8 mouse cellular contexts compared by ENCODE assay signal in genomic region chr19:41982791-41983150, GRCm38 (mm10). TPM values are rescaled to one million over a fixed set of nuclear protein-coding genes. Genes with fewer than 3 reads are reported as not detected.
DNase-seq lines count a peak whose midpoint lies in the region; ATAC-seq lines count a peak whose summit lies in the region.

No protein-coding gene starts in this region.

- peak overlapping the region; percentile 84; the same call in 1 of the 2 replicates for H3K27ac ChIP-seq in kidney, embryonic 14.5 days (ENCODE audit: low read depth, low read length)
- H3K27ac ChIP-seq in heart, embryonic 15.5 days, result peak overlapping the region; percentile 95
- H3K27ac ChIP-seq in lung, embryonic 16.5 days (ENCODE audit: low read length), result no peak overlapping the region; the same call in 1 of the 2 replicates

- no peak for DNase-seq in kidney, postnatal 10 days
- DNase-seq in MEL-GATA-1-ER (ENCODE audit: extremely low read depth, low read depth), result peak; percentile 41
- DNase-seq in spleen, postnatal 14 days (ENCODE audit: low spot score in 2 of 2), result no peak
- no peak for DNase-seq in layer of hippocampus, postnatal 25 days (ENCODE audit: extremely low spot score in 1 of 2, low spot score in 1 of 2)

- under 1% methylated on average over 4 of the region's 4 CpGs for WGBS in kidney, embryonic 14.5 days
- WGBS in heart, embryonic 15.5 days, result 8% methylated on average over 4 of the region's 4 CpGs
- WGBS in lung, embryonic 16.5 days, result 3% methylated on average over 4 of the region's 4 CpGs

- peak overlapping the region; percentile 77 for H3K4me3 ChIP-seq in kidney, embryonic 14.5 days (ENCODE audit: low read length)
- peak overlapping the region; percentile 67 for H3K4me3 ChIP-seq in heart, embryonic 15.5 days
- H3K4me3 ChIP-seq in lung, embryonic 16.5 days (ENCODE audit: low read length), result peak overlapping the region; percentile 96

- H3K4me1 ChIP-seq in kidney, embryonic 14.5 days (ENCODE audit: control insufficient read depth, insufficient read depth, low read length), result 0 out of 2 replicates have a peak, but pooled peaks cover 3% of the 10 kb centered on the region
- H3K4me1 ChIP-seq in heart, embryonic 15.5 days (replicated peaks), result peaks cover 23% of the 10 kb centered on the region
- H3K4me1 ChIP-seq in lung, embryonic 16.5 days (replicated peaks; ENCODE audit: control insufficient read depth, insufficient read depth, low read length), result peaks cover 22% of the 10 kb centered on the region

- no peaks in the 10 kb centered on the region for H3K27me3 ChIP-seq in kidney, embryonic 14.5 days (ENCODE audit: control insufficient read depth, insufficient read depth, low read length)
- H3K27me3 ChIP-seq in heart, embryonic 15.5 days, result no peaks in the 10 kb centered on the region
- H3K27me3 ChIP-seq in lung, embryonic 16.5 days (ENCODE audit: control insufficient read depth, insufficient read depth, low read depth, low read length), result peaks cover 3% of the 10 kb centered on the region; the same call in 1 of the 2 replicates

- H3K9ac ChIP-seq in kidney, embryonic 14.5 days (ENCODE audit: low read depth, low read length), result peak overlapping the region; percentile 92
- peak overlapping the region; percentile 93 for H3K9ac ChIP-seq in heart, embryonic 15.5 days
- peak overlapping the region; percentile 88 for H3K9ac ChIP-seq in lung, embryonic 16.5 days (ENCODE audit: low read length)

- no peaks in the 10 kb centered on the region for H3K9me3 ChIP-seq in kidney, embryonic 14.5 days (ENCODE audit: control insufficient read depth, low read length)
- H3K9me3 ChIP-seq in heart, embryonic 15.5 days (replicated peaks), result no peaks in the 10 kb centered on the region
- no peaks in the 10 kb centered on the region for H3K9me3 ChIP-seq in lung, embryonic 16.5 days (ENCODE audit: control insufficient read depth, low read length)

- peak overlapping the region; percentile 88 for H3K4me2 ChIP-seq in kidney, embryonic 14.5 days (replicated peaks; ENCODE audit: low read depth, low read length)
- peak overlapping the region; percentile 89 for H3K4me2 ChIP-seq in heart, embryonic 15.5 days
- peak overlapping the region; percentile 92 for H3K4me2 ChIP-seq in lung, embryonic 16.5 days (ENCODE audit: low read depth, low read length)

- no peaks in the 10 kb centered on the region for H3K36me3 ChIP-seq in kidney, embryonic 14.5 days (ENCODE audit: control insufficient read depth, insufficient read depth, low read length)
- no peaks in the 10 kb centered on the region for H3K36me3 ChIP-seq in heart, embryonic 15.5 days
- H3K36me3 ChIP-seq in lung, embryonic 16.5 days (ENCODE audit: control insufficient read depth, insufficient read depth, low read length), result no peaks in the 10 kb centered on the region

- no peak for ATAC-seq in kidney, embryonic 14.5 days (ENCODE audit: low FRiP score, low TSS enrichment)
- no peak for ATAC-seq in heart, embryonic 15.5 days (replicated peaks; ENCODE audit: insufficient number of reproducible peaks, insufficient read depth, low FRiP score, low read depth)
- ATAC-seq in lung, embryonic 16.5 days (ENCODE audit: low read depth), result no peak
- no peak for ATAC-seq in frontal cortex, adult (ENCODE audit: low TSS enrichment)

RNA-seq across cellular contexts. Expression of gene Ubtd1, which starts 1.2 kb away (rescaled TPM):
- 23.1 and 29.8 TPM in 2 replicates for polyA plus RNA-seq in kidney, embryonic 14.5 days (2014; fragmentation: Nextera tagmentation; extraction: Ambion mirVana)
- 14.6 and 18.0 TPM in 2 replicates for polyA plus RNA-seq in heart, embryonic 15.5 days (2015; fragmentation: Nextera tagmentation; extraction: Ambion mirVana)
- 13.8 and 14.5 TPM in 2 replicates for polyA plus RNA-seq in lung, embryonic 16.5 days (2015; fragmentation: Nextera tagmentation; extraction: Ambion mirVana)
- total RNA-seq in layer of hippocampus, postnatal 25 days (2021), result 10 to 100 TPM; 13.7 to 14.0 TPM

RNA-seq across cellular contexts. Expression of gene Mms19, which starts 1.8 kb away (rescaled TPM):
- 33.4 and 42.3 TPM in 2 replicates for polyA plus RNA-seq in kidney, embryonic 14.5 days (2014; fragmentation: Nextera tagmentation; extraction: Ambion mirVana)
- polyA plus RNA-seq in heart, embryonic 15.5 days (2015; fragmentation: Nextera tagmentation; extraction: Ambion mirVana), result 19.7 and 22.5 TPM in 2 replicates
- polyA plus RNA-seq in lung, embryonic 16.5 days (2015; fragmentation: Nextera tagmentation; extraction: Ambion mirVana), result 30.2 and 31.8 TPM in 2 replicates
- 10 to 100 TPM; 28.6 to 42.0 TPM for total RNA-seq in layer of hippocampus, postnatal 25 days (2021)

RNA-seq across cellular contexts. Expression of gene Zdhhc16, which starts 49.5 kb away (rescaled TPM):
- 60.9 and 68.9 TPM in 2 replicates for polyA plus RNA-seq in kidney, embryonic 14.5 days (2014; fragmentation: Nextera tagmentation; extraction: Ambion mirVana)
- 46.5 and 62.7 TPM in 2 replicates for polyA plus RNA-seq in heart, embryonic 15.5 days (2015; fragmentation: Nextera tagmentation; extraction: Ambion mirVana)
- 82.3 and 84.4 TPM in 2 replicates for polyA plus RNA-seq in lung, embryonic 16.5 days (2015; fragmentation: Nextera tagmentation; extraction: Ambion mirVana)
- total RNA-seq in layer of hippocampus, postnatal 25 days (2021), result 10 to 100 TPM; 46.4 to 50.9 TPM

RNA-seq across cellular contexts. Expression of gene Exosc1, which starts 49.5 kb away (rescaled TPM):
- polyA plus RNA-seq in kidney, embryonic 14.5 days (2014; fragmentation: Nextera tagmentation; extraction: Ambion mirVana), result 90.8 and 99.0 TPM in 2 replicates
- polyA plus RNA-seq in heart, embryonic 15.5 days (2015; fragmentation: Nextera tagmentation; extraction: Ambion mirVana), result 39.3 and 46.9 TPM in 2 replicates
- polyA plus RNA-seq in lung, embryonic 16.5 days (2015; fragmentation: Nextera tagmentation; extraction: Ambion mirVana), result 60.0 and 65.9 TPM in 2 replicates
- 10 to 100 TPM; 28.3 to 32.4 TPM for total RNA-seq in layer of hippocampus, postnatal 25 days (2021)

RNA-seq across cellular contexts. Expression of gene Ankrd2, which starts 53.0 kb away (rescaled TPM):
- not detected in 2 replicates for polyA plus RNA-seq in kidney, embryonic 14.5 days (2014; fragmentation: Nextera tagmentation; extraction: Ambion mirVana)
- 0.25 TPM in 1 of 2 replicates, not detected in the other for polyA plus RNA-seq in heart, embryonic 15.5 days (2015; fragmentation: Nextera tagmentation; extraction: Ambion mirVana)
- polyA plus RNA-seq in lung, embryonic 16.5 days (2015; fragmentation: Nextera tagmentation; extraction: Ambion mirVana), result 0.28 and 0.84 TPM in 2 replicates
- total RNA-seq in layer of hippocampus, postnatal 25 days (2021), result not detected
